19 mouse cellular contexts compared by ENCODE assay signal in genomic region chr11:105264506-105264905, GRCm38 (mm10).
"Had no signal": no experiment of that assay in that cellular context is flagged by ENCODE, and none has a peak within 500 bp of the region (broad histone marks: within the 10 kb centered on the region; RNA-seq: fewer than 3 reads in every experiment).

No protein-coding gene starts in this region.

- H3K4me3 ChIP-seq: layer of hippocampus, adult 2 months; megakaryocyte, embryonic 14.5 days; midbrain, embryonic 10.5 days; midbrain, embryonic 13.5 days; myocyte; neural tube, embryonic 13.5 days; stomach, embryonic 15.5 days had no signal

- DNase-seq: kidney, adult 2 months; kidney, postnatal 25 days; layer of hippocampus, adult 9-11 months; liver, postnatal 0 days; right cerebral cortex, adult 18-20 months; right cerebral cortex, postnatal 14 days; right cerebral cortex, postnatal 4 days; thymus, postnatal 25 days had no signal

- H3K27me3 ChIP-seq: megakaryocyte, embryonic 14.5 days; midbrain, embryonic 13.5 days; neural tube, embryonic 13.5 days; stomach, embryonic 15.5 days had no signal

- H3K9ac ChIP-seq: liver, embryonic 14.5 days; liver, postnatal 0 days; midbrain, embryonic 13.5 days; neural tube, embryonic 13.5 days; stomach, embryonic 15.5 days had no signal

- H3K4me2 ChIP-seq: midbrain, embryonic 13.5 days; neural tube, embryonic 13.5 days; stomach, embryonic 15.5 days had no signal

- H3K27ac ChIP-seq: kidney, postnatal 0 days; layer of hippocampus, adult 2 months; liver, embryonic 14.5 days; midbrain, embryonic 10.5 days; midbrain, embryonic 13.5 days; neural tube, embryonic 13.5 days; stomach, embryonic 15.5 days had no signal

- H3K9me3 ChIP-seq: megakaryocyte, embryonic 14.5 days; midbrain, embryonic 10.5 days; midbrain, embryonic 13.5 days; neural tube, embryonic 13.5 days; stomach, embryonic 15.5 days had no signal

- H3K4me1 ChIP-seq: midbrain, embryonic 10.5 days; midbrain, embryonic 13.5 days; stomach, embryonic 15.5 days had no signal

- ATAC-seq: intestine, postnatal 0 days; liver, postnatal 0 days; midbrain, embryonic 13.5 days; midbrain, embryonic 16.5 days had no signal
